ENCODE assay signal across 19 mouse cellular contexts in genomic region chr8:119428350-119428740, GRCm38 (mm10). TPM values are rescaled to one million over a fixed set of nuclear protein-coding genes. Genes with fewer than 3 reads are reported as not detected.
A peak's percentile ranks its signal among the peaks of the same experiment; 100 is the strongest.
DNase-seq lines count a peak whose midpoint lies in the region; ATAC-seq and TF ChIP-seq lines count a peak whose summit lies in the region.
"Had no signal": no experiment of that assay in that cellular context is flagged by ENCODE, and none has a peak within 500 bp of the region (broad histone marks: within the 10 kb centered on the region; RNA-seq: fewer than 3 reads in every experiment).

No protein-coding gene starts in this region.

- 0 out of 2 replicates have a peak overlapping the region, but pooled peaks have one; percentile 6 for H3K27ac ChIP-seq in kidney, postnatal 0 days
- H3K27ac ChIP-seq: forebrain, embryonic 13.5 days; hindbrain, embryonic 13.5 days; liver, embryonic 13.5 days; stomach, embryonic 15.5 days had no signal

- TF ChIP-seq CTCF in kidney, postnatal 0 days (IDR thresholded peaks at IDR 0.05; ENCODE audit: low read depth) = no peak

- ATAC-seq in kidney, postnatal 0 days (replicated peaks; ENCODE audit: low FRiP score, low read depth) = no peak
- ATAC-seq: forebrain, embryonic 13.5 days had no signal

- no peaks in the 10 kb centered on the region for H3K36me3 ChIP-seq in kidney, postnatal 0 days (ENCODE audit: insufficient read depth, low read length)
- H3K36me3 ChIP-seq: hindbrain, embryonic 13.5 days; liver, embryonic 13.5 days; stomach, embryonic 15.5 days had no signal

- no peaks in the 10 kb centered on the region for H3K27me3 ChIP-seq in kidney, postnatal 0 days (ENCODE audit: insufficient read depth, low read length)
- H3K27me3 ChIP-seq: forebrain, embryonic 13.5 days; hindbrain, embryonic 13.5 days; liver, embryonic 13.5 days; stomach, embryonic 15.5 days had no signal

- peaks cover 24% of the 10 kb centered on the region for H3K4me1 ChIP-seq in kidney, postnatal 0 days (replicated peaks; ENCODE audit: insufficient read depth, low read length)
- H3K4me1 ChIP-seq: forebrain, embryonic 13.5 days had no signal

- DNase-seq in adrenal gland, adult 2 months = peak; percentile 73
- no peak for DNase-seq in adrenal gland, postnatal 4 days (ENCODE audit: low spot score in 2 of 2)
- DNase-seq in kidney, postnatal 0 days (ENCODE audit: low spot score) = no peak
- DNase-seq in kidney, postnatal 36 days = no peak
- DNase-seq in 3134 (ENCODE audit: extremely low read depth, insufficient read length, low spot score) = peak; percentile 90
- peak; percentile 87 for DNase-seq in NIH3T3 (ENCODE audit: low read depth)
- no peak for DNase-seq in cerebellum, adult 9-10 months
- no peak for DNase-seq in cerebellum, postnatal 36 days
- DNase-seq: embryo, embryonic 11 days; heart, postnatal 14 days; left cerebral cortex, postnatal 4 days; liver, embryonic 13.5 days; midbrain, embryonic 14.5 days; right cerebral cortex, adult 18-20 months; thymus, adult 2 months had no signal

- H3K9ac ChIP-seq in kidney, postnatal 0 days (ENCODE audit: low read depth, low read length) = no peak overlapping the region
- H3K9ac ChIP-seq: forebrain, embryonic 13.5 days; hindbrain, embryonic 13.5 days; liver, embryonic 13.5 days; stomach, embryonic 15.5 days had no signal

- no peaks in the 10 kb centered on the region for H3K9me3 ChIP-seq in kidney, postnatal 0 days (replicated peaks; ENCODE audit: low read length)
- H3K9me3 ChIP-seq: forebrain, embryonic 13.5 days; hindbrain, embryonic 13.5 days; liver, embryonic 13.5 days; stomach, embryonic 15.5 days had no signal

- 35% methylated on average over 7 of the region's 7 CpGs for WGBS in kidney, postnatal 0 days

- H3K4me3 ChIP-seq in kidney, postnatal 0 days (replicated peaks; ENCODE audit: low read depth, low read length) = no peak overlapping the region
- H3K4me3 ChIP-seq: forebrain, embryonic 13.5 days; hindbrain, embryonic 13.5 days; liver, embryonic 13.5 days; stomach, embryonic 15.5 days had no signal

- no peak overlapping the region for H3K4me2 ChIP-seq in kidney, postnatal 0 days (ENCODE audit: low read length)
- H3K4me2 ChIP-seq: forebrain, embryonic 13.5 days; heart, embryonic 11.5 days; hindbrain, embryonic 13.5 days; liver, embryonic 13.5 days; stomach, embryonic 15.5 days had no signal

RNA-seq across cellular contexts. Expression of gene Osgin1, which starts 5.6 kb away (rescaled TPM):
- total RNA-seq in adrenal gland, adult 2 months (2021) = 100 to 1,000 TPM; 123 to 166 TPM
- polyA plus RNA-seq in adrenal gland, adult 2 months (2012; rRNA removed) = 266 and 274 TPM in 2 replicates
- 10 to 100 TPM; 46.6 to 90.7 TPM for total RNA-seq in adrenal gland, postnatal 4 days (2021)
- polyA plus RNA-seq in kidney, postnatal 0 days (2015; fragmentation: Nextera tagmentation; extraction: Ambion mirVana) = 4.1 and 4.4 TPM in 2 replicates
- polyA plus RNA-seq: midbrain, embryonic 14.5 days had no signal

RNA-seq across cellular contexts. Expression of gene Necab2, which starts 18.2 kb away (rescaled TPM):
- 1 to 10 TPM; 6.5 to 8.2 TPM for total RNA-seq in adrenal gland, adult 2 months (2021)
- polyA plus RNA-seq in adrenal gland, adult 2 months (2012; rRNA removed) = 6.8 and 8.4 TPM in 2 replicates
- total RNA-seq in adrenal gland, postnatal 4 days (2021) = 10 to 100 TPM; 19.4 to 20.8 TPM
- polyA plus RNA-seq in kidney, postnatal 0 days (2015; fragmentation: Nextera tagmentation; extraction: Ambion mirVana) = 0.61 and 0.79 TPM in 2 replicates
- total RNA-seq: heart, postnatal 14 days had no signal

RNA-seq across cellular contexts. Expression of gene Mlycd, which starts 33.7 kb away (rescaled TPM):
- total RNA-seq in adrenal gland, adult 2 months (2021) = 10 to 100 TPM; 41.8 to 69.4 TPM
- polyA plus RNA-seq in adrenal gland, adult 2 months (2012; rRNA removed) = 110 and 118 TPM in 2 replicates
- 10 to 100 TPM; 33.7 to 39.1 TPM for total RNA-seq in adrenal gland, postnatal 4 days (2021)
- polyA plus RNA-seq in kidney, postnatal 0 days (2015; fragmentation: Nextera tagmentation; extraction: Ambion mirVana) = 19.5 and 21.9 TPM in 2 replicates

Comparison
In these comparisons a context has a peak if more than half of its experiments do, and no peak if none do; other contexts are left out.
1. DNase-seq: peak in adrenal gland, adult 2 months (single experiment), 3134 (single experiment) and NIH3T3 (single experiment); none in adrenal gland, postnatal 4 days (0 of 2), kidney, postnatal 0 days (single experiment), kidney, postnatal 36 days (0 of 2), cerebellum, adult 9-10 months (single experiment) and cerebellum, postnatal 36 days (0 of 2).